Mouse (Mus musculus) C2C12 (cell line): ENCODE data around the gene Kdm4b. TPM values are rescaled to one million over a fixed set of nuclear protein-coding genes. Genes with fewer than 3 reads are reported as not detected.

ENCODE experiments used
- H3K27me3 ChIP-seq: one replicate; pipeline ENCODE4 v1.6.1; 2011; ENCODE audit not compliant: control insufficient read depth, insufficient read depth, insufficient read length
- H3K36me3 ChIP-seq: one replicate; pipeline ENCODE4 v1.6.1; 2011; ENCODE audit not compliant: control insufficient read depth, insufficient read depth
- H3K4me3 ChIP-seq: one replicate; pipeline ENCODE4 v1.5.1; 2011; ENCODE audit warnings: mild to moderate bottlenecking, control low read depth; ENCODE audit not compliant: poor library complexity, insufficient read depth, severe bottlenecking
- H3K79me2 ChIP-seq: one replicate; pipeline ENCODE4 v1.6.1; 2011; ENCODE audit not compliant: control insufficient read depth, insufficient read depth
- H3K79me3 ChIP-seq: one replicate; pipeline ENCODE4 v1.6.1; 2011; ENCODE audit warnings: low read depth, control low read depth
- H3ac ChIP-seq: one replicate; pipeline ENCODE3; 2011; ENCODE audit warnings: low read depth; ENCODE audit not compliant: control insufficient read depth, insufficient read length
- CEBPB ChIP-seq: IDR thresholded peaks from one replicate; pipeline ENCODE4 v1.6.1; 2011; ENCODE audit warnings: low read depth, mild to moderate bottlenecking, control low read depth, moderate library complexity
- CTCF ChIP-seq: IDR thresholded peaks from one replicate; pipeline ENCODE4 v1.5.1; 2011; ENCODE audit not compliant: control insufficient read depth, insufficient read depth, insufficient read length
- FOSL1 ChIP-seq: IDR thresholded peaks from one replicate; pipeline ENCODE4 v1.8.0; 2011; ENCODE audit warnings: mild to moderate bottlenecking, low read length; ENCODE audit not compliant: poor library complexity, insufficient read depth, severe bottlenecking
- MAX ChIP-seq: IDR thresholded peaks from one replicate; pipeline ENCODE4 v1.6.1; 2011; ENCODE audit warnings: mild to moderate bottlenecking, control low read depth
- MYOD1 ChIP-seq: IDR thresholded peaks from one replicate; pipeline ENCODE4 v1.6.1; 2011; ENCODE audit warnings: low read depth; ENCODE audit not compliant: control insufficient read depth, insufficient read length
- MYOG ChIP-seq: IDR thresholded peaks from one replicate; pipeline ENCODE4 v1.6.1; 2011; ENCODE audit not compliant: control insufficient read depth, insufficient read length; ENCODE audit errors: extremely low read depth
- USF1 ChIP-seq: IDR thresholded peaks from one replicate; pipeline ENCODE4 v1.6.1; 2011; ENCODE audit warnings: low read depth, mild to moderate bottlenecking, control low read depth, moderate library complexity
- polyA plus RNA-seq: library from polyadenylated mRNA; unstranded; fragments of >200 nt; fragmentation: generic; extraction: Trizol; gene quantifications from one replicate; pipeline ENCODE4 v1.2.1, GENCODE M21; 2012; ENCODE audit warnings: missing spikeins

Kdm4b gene
- polyA plus RNA-seq, 1 experiment, result 10.1 TPM

DNA sequence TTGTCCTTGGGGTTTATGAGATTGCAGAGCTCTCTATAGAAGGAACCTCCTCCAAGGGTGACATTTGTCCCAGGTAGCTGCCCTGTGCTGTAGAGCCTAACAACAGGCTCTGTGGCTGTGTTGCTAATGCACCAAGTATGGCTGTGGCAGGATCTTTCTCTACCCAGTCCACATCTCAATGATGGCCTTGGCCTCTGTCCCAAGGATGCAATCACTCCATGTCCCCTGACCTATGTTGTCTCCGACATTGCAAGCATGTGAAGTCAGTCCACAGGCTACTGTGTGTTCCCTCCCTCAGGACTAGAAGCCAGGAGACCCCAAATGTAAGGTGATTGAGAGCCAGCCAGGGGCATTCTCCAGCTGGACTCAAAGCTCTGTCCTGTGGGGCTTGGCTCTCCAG lies 34.0 kb downstream of the Kdm4b start:
- Histone ChIP-seq H3K4me3 (no peak overlapping the region), H3K36me3 (no peaks in the 10 kb centered on the region), H3ac (no peak overlapping the region), H3K79me3 (no peaks in the 10 kb centered on the region), H3K27me3 (no peaks in the 10 kb centered on the region), H3K79me2 (no peaks in the 10 kb centered on the region)
- TF ChIP-seq FOSL1, result no peak
- TF ChIP-seq MYOD1, result no peak
- TF ChIP-seq CEBPB, result no peak
- TF ChIP-seq MYOG, result no peak
- no peak for TF ChIP-seq MAX
- TF ChIP-seq CTCF, result no peak

DNA sequence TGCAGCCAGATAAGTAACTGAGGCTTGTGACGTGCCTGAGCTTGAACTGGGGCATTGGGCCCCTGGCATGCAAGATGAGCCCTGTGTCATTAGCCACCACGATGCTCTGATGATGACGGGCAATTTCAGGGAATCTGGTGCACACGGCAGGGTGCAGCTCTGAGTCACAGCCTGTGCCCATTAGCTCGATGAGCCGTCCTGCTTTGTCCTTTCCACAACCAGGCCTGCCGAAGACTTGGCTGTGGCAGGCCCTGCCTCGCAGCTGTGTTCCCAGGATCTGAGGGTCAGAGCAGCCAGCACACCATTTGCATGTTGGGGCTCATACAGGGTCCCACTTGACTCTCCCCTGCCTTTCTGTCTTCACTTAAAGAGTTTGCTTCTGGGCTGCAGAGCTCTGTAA lies 34.6 kb downstream of the Kdm4b start:
- TF ChIP-seq MAX (peak; percentile 79), FOSL1 (peak; percentile 6), MYOD1 (no peak)
- Histone ChIP-seq H3K79me2 (no peaks in the 10 kb centered on the region), H3K27me3 (no peaks in the 10 kb centered on the region), H3K79me3 (no peaks in the 10 kb centered on the region), H3K4me3 (no peak overlapping the region), H3K36me3 (no peaks in the 10 kb centered on the region), H3ac (no peak overlapping the region)

DNA sequence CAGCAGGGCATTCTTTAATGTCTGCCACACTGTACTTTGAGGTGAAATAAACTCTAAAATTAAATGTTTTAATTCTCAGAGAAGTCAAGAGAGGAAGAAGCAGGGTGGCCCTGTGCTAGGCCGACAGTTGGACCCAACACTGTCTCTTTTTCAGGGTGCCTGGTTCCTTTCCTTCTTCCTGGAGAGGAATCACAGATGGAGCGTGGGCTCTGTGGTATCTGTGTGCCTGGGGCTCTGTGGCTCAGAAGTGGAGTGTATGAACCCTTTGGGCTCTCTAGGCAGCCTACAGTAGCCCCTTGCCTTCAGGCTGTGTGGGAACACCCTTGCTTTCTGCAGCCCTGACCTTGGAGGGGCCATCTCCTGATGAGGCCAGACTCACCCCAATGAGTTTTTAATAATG lies 35.7 kb downstream of the Kdm4b start:
- Histone ChIP-seq H3K27me3 (no peaks in the 10 kb centered on the region), H3K4me3 (no peak overlapping the region), H3K79me3 (no peaks in the 10 kb centered on the region), H3K36me3 (no peaks in the 10 kb centered on the region), H3ac (no peak overlapping the region), H3K79me2 (no peaks in the 10 kb centered on the region)
- TF ChIP-seq CEBPB, result no peak
- no peak for TF ChIP-seq MYOD1

DNA sequence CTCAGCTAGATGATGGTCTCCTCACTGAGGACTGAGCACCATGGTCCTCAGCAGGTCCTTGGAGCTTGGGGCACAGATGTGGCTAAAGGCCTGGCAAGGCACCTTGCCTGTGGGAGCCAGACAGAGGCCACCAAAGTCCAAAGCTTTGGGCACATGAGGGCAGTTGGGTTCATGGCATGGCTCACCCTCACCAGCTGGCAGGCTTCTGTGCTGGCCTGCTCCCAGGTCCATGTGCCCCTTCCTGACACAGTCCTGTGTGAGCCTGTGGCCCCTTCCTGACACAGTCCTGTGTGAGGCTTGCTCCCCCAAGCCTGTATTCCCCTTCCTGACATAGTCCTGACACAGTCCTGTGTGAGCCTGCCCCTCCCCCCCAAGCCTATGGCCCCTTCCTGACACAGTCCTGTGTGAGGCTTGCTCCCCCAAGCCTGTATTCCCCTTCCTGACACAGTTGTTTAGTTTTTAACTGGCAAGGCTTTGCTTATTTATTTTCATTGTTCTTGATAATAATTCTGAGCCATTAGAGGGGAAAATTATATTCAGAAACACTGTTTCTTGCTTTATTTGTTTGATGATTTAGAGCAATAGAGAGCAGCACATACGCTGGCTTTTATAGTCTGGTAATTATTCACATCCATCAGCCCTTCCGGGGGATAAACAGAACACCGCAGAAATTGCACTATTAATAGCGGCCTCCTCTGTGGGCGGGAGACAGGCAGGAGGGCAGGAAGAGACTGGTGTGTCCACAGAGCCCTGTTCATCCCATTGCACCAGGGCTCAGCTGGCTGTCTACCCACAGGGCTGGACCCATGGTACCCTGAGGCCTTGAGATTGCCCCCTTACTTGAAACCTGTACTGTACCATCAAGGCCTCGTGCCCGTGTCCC lies 40.2 kb downstream of the Kdm4b start:
- Histone ChIP-seq H3ac (no peak overlapping the region), H3K79me3 (no peaks in the 10 kb centered on the region), H3K27me3 (no peaks in the 10 kb centered on the region), H3K36me3 (no peaks in the 10 kb centered on the region), H3K79me2 (no peaks in the 10 kb centered on the region), H3K4me3 (no peak overlapping the region)
- TF ChIP-seq MYOG (no peak), CEBPB (no peak), CTCF (no peak), USF1 (no peak), MAX (no peak), MYOD1 (no peak), FOSL1 (no peak)

DNA sequence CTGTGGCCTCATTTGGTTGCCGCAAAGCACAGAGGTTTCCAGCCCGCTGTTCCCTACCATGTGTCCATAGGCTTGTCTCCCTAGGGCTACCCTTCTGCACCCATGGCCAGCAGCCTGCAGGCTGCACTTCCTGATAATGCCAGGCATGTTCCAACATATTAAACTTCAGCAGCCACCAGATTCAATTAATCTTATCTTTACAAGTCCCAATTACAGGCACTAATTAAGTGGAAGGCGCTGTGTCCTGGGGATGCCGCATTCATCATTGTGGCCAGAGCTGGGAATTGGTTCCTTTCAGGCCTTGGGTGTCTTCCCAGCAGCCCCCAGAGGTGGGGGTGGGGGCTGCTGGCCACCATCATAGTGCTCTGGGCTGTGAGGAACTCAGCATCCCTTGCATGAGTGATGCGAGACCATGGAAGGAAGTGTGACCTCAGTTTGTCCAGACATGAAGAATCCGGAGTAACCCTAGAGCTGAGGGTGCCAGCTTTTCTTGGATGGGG lies 42.5 kb downstream of the Kdm4b start:
- H3K79me3 ChIP-seq, result no peaks in the 10 kb centered on the region
- TF ChIP-seq FOSL1 (no peak), MYOD1 (no peak), CEBPB (no peak)
- H3K27me3 ChIP-seq, result no peaks in the 10 kb centered on the region
- no peaks in the 10 kb centered on the region for H3K36me3 ChIP-seq
- no peaks in the 10 kb centered on the region for H3K79me2 ChIP-seq
- H3K4me3 ChIP-seq, result no peak overlapping the region
- no peak overlapping the region for H3ac ChIP-seq

DNA sequence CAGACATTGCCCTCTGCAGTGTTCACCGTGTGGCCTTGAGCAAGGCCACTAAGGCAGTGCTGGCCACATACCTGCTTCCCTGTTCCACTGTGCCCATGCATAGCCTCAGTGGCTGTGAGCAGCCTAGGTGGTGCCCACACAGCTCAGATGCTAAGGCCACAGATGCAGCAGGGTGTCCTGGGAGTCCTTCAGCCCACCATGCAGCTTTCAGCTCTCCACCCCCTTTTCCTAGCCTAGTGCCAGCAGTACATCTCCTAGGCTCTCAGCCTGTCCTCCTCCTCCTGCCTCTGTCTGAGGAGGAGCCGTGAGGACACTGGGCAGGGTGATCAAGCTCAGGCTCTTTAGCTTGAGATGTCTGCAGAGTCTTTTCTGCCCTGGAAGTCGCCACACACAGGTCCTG lies 44.2 kb downstream of the Kdm4b start:
- Histone ChIP-seq H3K4me3 (no peak overlapping the region), H3K36me3 (no peaks in the 10 kb centered on the region), H3K27me3 (no peaks in the 10 kb centered on the region), H3K79me2 (no peaks in the 10 kb centered on the region), H3K79me3 (no peaks in the 10 kb centered on the region), H3ac (no peak overlapping the region)
- TF ChIP-seq USF1, result no peak
- TF ChIP-seq FOSL1, result no peak
- TF ChIP-seq MYOG, result no peak
- no peak for TF ChIP-seq MYOD1
- TF ChIP-seq CEBPB, result no peak
- TF ChIP-seq CTCF, result no peak
- TF ChIP-seq MAX, result no peak
